Mouse (Mus musculus): ENCODE results near the gene Urad. TPM values are rescaled to one million over a fixed set of nuclear protein-coding genes. Genes with fewer than 3 reads are reported as not detected.

The Urad gene
- not detected in 2 replicates for polyA plus RNA-seq (2012; rRNA removed)

- DNase-seq (ENCODE audit: low spot score), result no peak
Observed at GRCm38 (mm10) chr5:147322183-147322582, at the start of gene Urad. Gene Urad (minus strand): TSS chr5:147322440.

- no peak for DNase-seq (ENCODE audit: low spot score)
Observed at GRCm38 (mm10) chr5:147370276-147370675, 48.0 kb upstream of the Urad start.

- no peak for DNase-seq (ENCODE audit: low spot score)
Observed at GRCm38 (mm10) chr5:147368221-147368620, 46.0 kb upstream of the Urad start.

GRCm38 (mm10) chr5:147365995-147366765 lies 43.9 kb upstream of the Urad start:
- DNase-seq (ENCODE audit: low spot score), result no peak

- no peak for DNase-seq (ENCODE audit: low spot score)
Observed at GRCm38 (mm10) chr5:147363054-147363453, 40.8 kb upstream of the Urad start.

- no peak for DNase-seq (ENCODE audit: low spot score)
Observed at GRCm38 (mm10) chr5:147358481-147358880, 36.2 kb upstream of the Urad start.

GRCm38 (mm10) chr5:147357536-147357935 lies 35.3 kb upstream of the Urad start:
- DNase-seq (ENCODE audit: low spot score), result no peak

- DNase-seq (ENCODE audit: low spot score), result no peak
Observed at GRCm38 (mm10) chr5:147356260-147357055, 34.2 kb upstream of the Urad start.

- no peak for DNase-seq (ENCODE audit: low spot score)
Observed at GRCm38 (mm10) chr5:147355788-147356187, 33.5 kb upstream of the Urad start.

GRCm38 (mm10) chr5:147354985-147355384 lies 32.7 kb upstream of the Urad start:
- DNase-seq (ENCODE audit: low spot score), result no peak

GRCm38 (mm10) chr5:147354161-147354780 lies 32.0 kb upstream of the Urad start:
- DNase-seq (ENCODE audit: low spot score), result no peak

- DNase-seq (ENCODE audit: low spot score), result no peak
Observed at GRCm38 (mm10) chr5:147351931-147352330, 29.7 kb upstream of the Urad start.

- no peak for DNase-seq (ENCODE audit: low spot score)
Observed at GRCm38 (mm10) chr5:147345981-147346380, 23.7 kb upstream of the Urad start.

- no peak for DNase-seq (ENCODE audit: low spot score)
Observed at GRCm38 (mm10) chr5:147343904-147344303, 21.7 kb upstream of the Urad start.

- DNase-seq (ENCODE audit: low spot score), result no peak
Observed at GRCm38 (mm10) chr5:147342901-147343300, 20.7 kb upstream of the Urad start.

- DNase-seq (ENCODE audit: low spot score), result no peak
Observed at GRCm38 (mm10) chr5:147340741-147341414, 18.6 kb upstream of the Urad start.

GRCm38 (mm10) chr5:147339560-147339959 lies 17.3 kb upstream of the Urad start:
- DNase-seq (ENCODE audit: low spot score), result no peak

- no peak for DNase-seq (ENCODE audit: low spot score)
Observed at GRCm38 (mm10) chr5:147338967-147339366, 16.7 kb upstream of the Urad start.

GRCm38 (mm10) chr5:147332711-147333110 lies 10.5 kb upstream of the Urad start:
- no peak for DNase-seq (ENCODE audit: low spot score)

- no peak for DNase-seq (ENCODE audit: low spot score)
Observed at GRCm38 (mm10) chr5:147331547-147331946, 9.3 kb upstream of the Urad start.

- DNase-seq (ENCODE audit: low spot score), result no peak
Observed at GRCm38 (mm10) chr5:147329946-147330345, 7.7 kb upstream of the Urad start.

GRCm38 (mm10) chr5:147327636-147328035 lies 5.4 kb upstream of the Urad start:
- DNase-seq (ENCODE audit: low spot score), result no peak
